Mouse (Mus musculus): Measurements from ENCODE around the gene 1500009C09Rik. TPM values are rescaled to one million over a fixed set of nuclear protein-coding genes. Genes with fewer than 3 reads are reported as not detected.

1500009C09Rik gene
- polyA plus RNA-seq, 1 experiment: 0.19 TPM

- Histone ChIP-seq H3K4me3 (ENCODE audit: low read depth, low read length) (no peak overlapping the region), H3K27ac (ENCODE audit: insufficient read depth, low read depth, low read length) (no peak overlapping the region), H3K36me3 (ENCODE audit: control insufficient read depth, insufficient read depth, low read length) (no peaks in the 10 kb centered on the region), H3K4me1 (ENCODE audit: control insufficient read depth, insufficient read depth, insufficient read length, low read length) (no peaks in the 10 kb centered on the region), H3K27me3 (ENCODE audit: control insufficient read depth, insufficient read depth, low read length) (peaks cover 4% of the 10 kb centered on the region; the same call in 1 of the 2 replicates)
- TF ChIP-seq POLR2A (IDR thresholded peaks at IDR 0.05; ENCODE audit: low read depth, low read length) (no peak), CTCF (IDR thresholded peaks at IDR 0.05; ENCODE audit: extremely low read depth, insufficient read length, insufficient replicate concordance, low read depth, low read length) (no peak)
- 20% methylated on average over 5 of the region's 5 CpGs for WGBS
Observed at GRCm38 (mm10) chr15:82292851-82293250, 40.7 kb downstream of the 1500009C09Rik start.

- Histone ChIP-seq H3K27me3 (ENCODE audit: control insufficient read depth, insufficient read depth, low read length) (peaks cover 4% of the 10 kb centered on the region; the same call in 1 of the 2 replicates), H3K4me1 (ENCODE audit: control insufficient read depth, insufficient read depth, insufficient read length, low read length) (no peaks in the 10 kb centered on the region), H3K36me3 (ENCODE audit: control insufficient read depth, insufficient read depth, low read length) (no peaks in the 10 kb centered on the region), H3K4me3 (ENCODE audit: low read depth, low read length) (no peak overlapping the region), H3K27ac (ENCODE audit: insufficient read depth, low read depth, low read length) (no peak overlapping the region)
- TF ChIP-seq POLR2A (IDR thresholded peaks at IDR 0.05; ENCODE audit: low read depth, low read length) (no peak), CTCF (IDR thresholded peaks at IDR 0.05; ENCODE audit: extremely low read depth, insufficient read length, insufficient replicate concordance, low read depth, low read length) (no peak)
- WGBS: 16% methylated on average over 7 of the region's 7 CpGs
Observed at GRCm38 (mm10) chr15:82293271-82293711, 41.1 kb downstream of the 1500009C09Rik start.

- TF ChIP-seq POLR2A (IDR thresholded peaks at IDR 0.05; ENCODE audit: low read depth, low read length) (no peak), CTCF (IDR thresholded peaks at IDR 0.05; ENCODE audit: extremely low read depth, insufficient read length, insufficient replicate concordance, low read depth, low read length) (no peak)
- H3K27me3 ChIP-seq (ENCODE audit: control insufficient read depth, insufficient read depth, low read length): peaks cover 4% of the 10 kb centered on the region; the same call in 1 of the 2 replicates
- no peak overlapping the region for H3K27ac ChIP-seq (ENCODE audit: insufficient read depth, low read depth, low read length)
- H3K4me3 ChIP-seq (ENCODE audit: low read depth, low read length): no peak overlapping the region
- WGBS: 38% methylated on average over 8 of the region's 8 CpGs
- no peaks in the 10 kb centered on the region for H3K4me1 ChIP-seq (ENCODE audit: control insufficient read depth, insufficient read depth, insufficient read length, low read length)
- H3K36me3 ChIP-seq (ENCODE audit: control insufficient read depth, insufficient read depth, low read length): no peaks in the 10 kb centered on the region
Observed at GRCm38 (mm10) chr15:82294059-82294458, 41.9 kb downstream of the 1500009C09Rik start.

- Histone ChIP-seq H3K27ac (ENCODE audit: insufficient read depth, low read depth, low read length) (no peak within 1 kb of the TSS), H3K4me1 (ENCODE audit: control insufficient read depth, insufficient read depth, insufficient read length, low read length) (no peaks in the 10 kb centered on the region), H3K4me3 (ENCODE audit: low read depth, low read length) (no peak within 1 kb of the TSS), H3K36me3 (ENCODE audit: control insufficient read depth, insufficient read depth, low read length) (no peaks in the 10 kb centered on the region), H3K27me3 (ENCODE audit: control insufficient read depth, insufficient read depth, low read length) (peaks cover 4% of the 10 kb centered on the region; the same call in 1 of the 2 replicates)
- WGBS: 56% methylated on average over 39 of the region's 39 CpGs
- TF ChIP-seq POLR2A (IDR thresholded peaks at IDR 0.05; ENCODE audit: low read depth, low read length) (no peak), CTCF (IDR thresholded peaks at IDR 0.05; ENCODE audit: extremely low read depth, insufficient read length, insufficient replicate concordance, low read depth, low read length) (no peak)
Observed at GRCm38 (mm10) chr15:82298764-82299561, 46.8 kb downstream of the 1500009C09Rik start, which contains the start of gene Wbp2nl. Gene Wbp2nl (plus strand): TSS chr15:82298954.

GRCm38 (mm10) chr15:82307107-82307506 is 54.9 kb downstream of the 1500009C09Rik start:
- TF ChIP-seq CTCF (IDR thresholded peaks at IDR 0.05; ENCODE audit: extremely low read depth, insufficient read length, insufficient replicate concordance, low read depth, low read length): no peak
- no peak for TF ChIP-seq POLR2A (IDR thresholded peaks at IDR 0.05; ENCODE audit: low read depth, low read length)
- no peak overlapping the region for H3K27ac ChIP-seq (ENCODE audit: insufficient read depth, low read depth, low read length)

GRCm38 (mm10) chr15:82308416-82308815 is 56.2 kb downstream of the 1500009C09Rik start:
- no peak overlapping the region for H3K27ac ChIP-seq (ENCODE audit: insufficient read depth, low read depth, low read length)
- WGBS: 59% methylated on average over 3 of the region's 3 CpGs
- H3K36me3 ChIP-seq (ENCODE audit: control insufficient read depth, insufficient read depth, low read length): no peaks in the 10 kb centered on the region
- H3K27me3 ChIP-seq (ENCODE audit: control insufficient read depth, insufficient read depth, low read length): no peaks in the 10 kb centered on the region
- no peak for TF ChIP-seq POLR2A (IDR thresholded peaks at IDR 0.05; ENCODE audit: low read depth, low read length)
- no peak for TF ChIP-seq CTCF (IDR thresholded peaks at IDR 0.05; ENCODE audit: extremely low read depth, insufficient read length, insufficient replicate concordance, low read depth, low read length)
- H3K4me3 ChIP-seq (ENCODE audit: low read depth, low read length): no peak overlapping the region
- H3K4me1 ChIP-seq (ENCODE audit: control insufficient read depth, insufficient read depth, insufficient read length, low read length): no peaks in the 10 kb centered on the region

More at GRCm38 (mm10) chr15:82307107-82307506, 54.9 kb downstream of the 1500009C09Rik start:
- Histone ChIP-seq H3K27me3 (ENCODE audit: control insufficient read depth, insufficient read depth, low read length) (no peaks in the 10 kb centered on the region), H3K4me3 (ENCODE audit: low read depth, low read length) (no peak overlapping the region), H3K4me1 (ENCODE audit: control insufficient read depth, insufficient read depth, insufficient read length, low read length) (no peaks in the 10 kb centered on the region), H3K36me3 (ENCODE audit: control insufficient read depth, insufficient read depth, low read length) (no peaks in the 10 kb centered on the region)
- WGBS: 30% methylated on average over 3 of the region's 3 CpGs

Other genes starting within 250 kb of the 1500009C09Rik start
- gene Desi1, start 218.5 kb upstream of the 1500009C09Rik start, polyA plus RNA-seq (2012; rRNA removed): 16.3 and 25.4 TPM in 2 replicates
- 24.6 and 25.7 TPM in 2 replicates for gene Snu13, start 204.8 kb upstream of the 1500009C09Rik start, polyA plus RNA-seq (2012; rRNA removed)
- not detected in 2 replicates for gene 4930407I10Rik, start 193.2 kb upstream of the 1500009C09Rik start, polyA plus RNA-seq (2012; rRNA removed)
- gene Mei1, start 182.4 kb upstream of the 1500009C09Rik start, polyA plus RNA-seq (2012; rRNA removed): 0.04 and 0.05 TPM in 2 replicates
- 5.6 and 6.9 TPM in 2 replicates for gene Ccdc134, start 124.5 kb upstream of the 1500009C09Rik start, polyA plus RNA-seq (2012; rRNA removed)
- gene Srebf2, start 105.2 kb upstream of the 1500009C09Rik start, polyA plus RNA-seq (2012; rRNA removed): 144 and 240 TPM in 2 replicates
- gene Shisa8, start 39.6 kb upstream of the 1500009C09Rik start, polyA plus RNA-seq (2012; rRNA removed): 0.38 and 2.6 TPM in 2 replicates
- 6.3 and 14.1 TPM in 2 replicates for gene Tnfrsf13c, start 28.0 kb upstream of the 1500009C09Rik start, polyA plus RNA-seq (2012; rRNA removed)
- 5.8 and 16.4 TPM in 2 replicates for gene Cenpm, start 7.6 kb upstream of the 1500009C09Rik start, polyA plus RNA-seq (2012; rRNA removed)
- 0.24 and 0.52 TPM in 2 replicates for gene Sept3, start 22.5 kb downstream of the 1500009C09Rik start, polyA plus RNA-seq (2012; rRNA removed)
- not detected in 2 replicates for gene Wbp2nl, start 46.6 kb downstream of the 1500009C09Rik start, polyA plus RNA-seq (2012; rRNA removed)
- 83.2 and 196 TPM in 2 replicates for gene Naga, start 86.5 kb downstream of the 1500009C09Rik start, polyA plus RNA-seq (2012; rRNA removed)
- gene Pheta2, start 86.5 kb downstream of the 1500009C09Rik start, polyA plus RNA-seq (2012; rRNA removed): 0.42 and 0.56 TPM in 2 replicates
- gene Smdt1, start 86.6 kb downstream of the 1500009C09Rik start, polyA plus RNA-seq (2012; rRNA removed): 200 and 394 TPM in 2 replicates
- gene Ndufa6, start 101.9 kb downstream of the 1500009C09Rik start, polyA plus RNA-seq (2012; rRNA removed): 410 and 669 TPM in 2 replicates
- gene Cyp2d22, start 127.9 kb downstream of the 1500009C09Rik start, polyA plus RNA-seq (2012; rRNA removed): 18.5 and 67.5 TPM in 2 replicates
- gene Cyp2d11, start 141.6 kb downstream of the 1500009C09Rik start, polyA plus RNA-seq (2012; rRNA removed): not detected in 2 replicates
- gene Cyp2d10, start 154.8 kb downstream of the 1500009C09Rik start, polyA plus RNA-seq (2012; rRNA removed): 0.16 and 0.77 TPM in 2 replicates
- gene Cyp2d9, start 181.0 kb downstream of the 1500009C09Rik start, polyA plus RNA-seq (2012; rRNA removed): 0.09 TPM in 1 of 2 replicates, not detected in the other